Mouse (Mus musculus) liver, embryonic 11.5 days (tissue): ENCODE data around the gene Tlr13. TPM values are rescaled to one million over a fixed set of nuclear protein-coding genes. Genes with fewer than 3 reads are reported as not detected.

ENCODE experiments used
- ATAC-seq: fragments of 200-750 bp; cut with Nextera tagmentation; replicated peaks from 2 replicates; pipeline ENCODE4 v1.8.0; 2017; ENCODE audit warnings: moderate number of reproducible peaks, mild to moderate bottlenecking, moderate TSS enrichment, moderate library complexity; ENCODE audit not compliant: low FRiP score
- DNase-seq: peaks from one replicate; pipeline ENCODE4 v3.0.0-alpha.2; 2017; ENCODE audit warnings: low spot score
- H3K27ac ChIP-seq: fragments of 300-500 bp; sonication (generic); 2 replicates; pipeline ENCODE4 v1.5.1; 2014; ENCODE audit warnings: mild to moderate bottlenecking, low read depth, low read length, control low read depth
- H3K27me3 ChIP-seq: fragments of 300-500 bp; sonication (generic); replicated peaks from 2 replicates; pipeline ENCODE4 v1.6.1; 2014; ENCODE audit warnings: low read length, mixed read lengths; ENCODE audit not compliant: control insufficient read depth, insufficient read depth
- H3K36me3 ChIP-seq: fragments of 300-500 bp; sonication (generic); 2 replicates; pipeline ENCODE4 v1.6.1; 2014; ENCODE audit warnings: mild to moderate bottlenecking, low read length, moderate library complexity, mixed read lengths; ENCODE audit not compliant: control insufficient read depth, insufficient read depth
- H3K4me1 ChIP-seq: fragments of 300-500 bp; sonication (generic); replicated peaks from 2 replicates; pipeline ENCODE4 v1.6.1; 2014; ENCODE audit warnings: low read length, mixed read lengths; ENCODE audit not compliant: control insufficient read depth, insufficient read depth
- H3K4me2 ChIP-seq: fragments of 300-500 bp; sonication (generic); 2 replicates; pipeline ENCODE4 v1.6.1; 2014; ENCODE audit warnings: mild to moderate bottlenecking, control low read depth, moderate library complexity
- H3K4me3 ChIP-seq: fragments of 300-500 bp; sonication (generic); 2 replicates; pipeline ENCODE4 v1.5.1; 2014; ENCODE audit warnings: low read depth, low read length, control low read depth
- H3K9ac ChIP-seq: fragments of 300-500 bp; sonication (generic); 2 replicates; pipeline ENCODE4 v1.6.1; 2014; ENCODE audit warnings: low read depth, low read length, control low read depth
- H3K9me3 ChIP-seq: fragments of 300-500 bp; sonication (generic); 2 replicates; pipeline ENCODE4 v1.6.1; 2016; ENCODE audit warnings: low read length, inconsistent platforms, mixed read lengths; ENCODE audit not compliant: control insufficient read depth
- WGBS: fragments of 180-500 bp; shearing (Covaris S2); extraction: QIAGEN DNeasy Blood & Tissue Kit; methylation state at CpG from one replicate; pipeline ENCODE4 v1.1.7; 2014; 5-methylcytosine and 5-hydroxymethylcytosine counted together
- polyA plus RNA-seq: library from polyadenylated mRNA; unstranded; fragments of >200 nt; fragmentation: Nextera tagmentation; extraction: Ambion mirVana; gene quantifications from 2 replicates; pipeline ENCODE4 v1.2.1, GENCODE M21; 2014

Gene Tlr13
- polyA plus RNA-seq, result 0.65 and 1.1 TPM in 2 replicates

DNA sequence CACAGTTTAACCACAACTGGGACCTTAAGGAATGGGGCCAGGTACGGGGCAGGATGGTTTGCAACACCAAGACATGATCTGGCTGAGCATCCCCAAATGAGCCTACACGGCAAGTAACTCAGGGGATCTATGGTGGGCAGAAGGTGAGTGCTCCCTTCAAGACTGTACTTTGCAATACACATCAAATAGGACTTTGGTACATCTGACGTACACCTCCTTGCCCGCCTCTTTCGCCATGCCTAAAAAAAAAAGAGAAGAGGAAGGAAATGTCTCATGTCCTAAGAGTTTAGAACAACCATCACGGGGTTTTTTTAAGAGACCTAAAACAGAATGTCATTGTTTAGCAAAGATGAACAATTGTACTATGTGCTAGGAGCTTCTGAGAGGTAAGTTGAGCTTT lies at the start of gene Tlr13:
Gene Tlr13, plus strand, starts transcription at position 269 of the 400 bp plus-strand sequence.
- no peaks in the 10 kb centered on the region for H3K36me3 ChIP-seq
- no peak within 1 kb of the TSS for H3K4me3 ChIP-seq
- 58% methylated on average over 6 of the region's 6 CpGs for WGBS
- no peaks in the 10 kb centered on the region for H3K27me3 ChIP-seq
- no peaks in the 10 kb centered on the region for H3K4me1 ChIP-seq
- H3K9ac ChIP-seq, result no peak within 1 kb of the TSS
- no peak within 1 kb of the TSS for H3K4me2 ChIP-seq
- H3K9me3 ChIP-seq, result no peaks in the 10 kb centered on the region
- H3K27ac ChIP-seq, result no peak within 1 kb of the TSS
- no peak for ATAC-seq
- no peak for DNase-seq

DNA sequence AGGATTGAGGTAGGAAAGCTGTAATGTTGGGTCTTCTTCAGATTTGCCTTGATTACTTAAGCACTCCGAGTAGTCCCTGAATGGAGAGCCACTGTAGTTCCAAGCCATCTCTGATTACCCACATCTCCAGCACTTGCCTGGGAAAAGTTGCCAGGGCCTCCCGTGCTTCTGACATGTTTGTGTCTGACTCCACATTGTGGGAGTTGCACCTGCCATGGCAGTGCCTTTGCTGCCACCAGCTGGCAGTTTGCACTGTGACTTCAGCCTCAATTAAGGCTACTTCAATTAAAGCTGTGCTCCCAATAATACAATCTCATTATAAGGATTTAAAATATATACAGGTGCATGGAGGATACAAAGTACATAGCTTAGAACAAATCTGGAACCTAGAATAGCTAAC lies 37.5 kb upstream of the Tlr13 start:
- no peak for ATAC-seq
- H3K4me2 ChIP-seq, result no peak overlapping the region
- WGBS, result 57% methylated on average over 2 of the region's 2 CpGs
- no peaks in the 10 kb centered on the region; the same call in 1 of the 2 replicates for H3K36me3 ChIP-seq
- no peak overlapping the region for H3K9ac ChIP-seq
- no peaks in the 10 kb centered on the region for H3K9me3 ChIP-seq
- H3K27ac ChIP-seq, result no peak overlapping the region
- no peak overlapping the region for H3K4me3 ChIP-seq
- no peak for DNase-seq
- no peaks in the 10 kb centered on the region for H3K4me1 ChIP-seq
- H3K27me3 ChIP-seq, result 0 out of 2 replicates have a peak, but pooled peaks cover 2% of the 10 kb centered on the region

DNA sequence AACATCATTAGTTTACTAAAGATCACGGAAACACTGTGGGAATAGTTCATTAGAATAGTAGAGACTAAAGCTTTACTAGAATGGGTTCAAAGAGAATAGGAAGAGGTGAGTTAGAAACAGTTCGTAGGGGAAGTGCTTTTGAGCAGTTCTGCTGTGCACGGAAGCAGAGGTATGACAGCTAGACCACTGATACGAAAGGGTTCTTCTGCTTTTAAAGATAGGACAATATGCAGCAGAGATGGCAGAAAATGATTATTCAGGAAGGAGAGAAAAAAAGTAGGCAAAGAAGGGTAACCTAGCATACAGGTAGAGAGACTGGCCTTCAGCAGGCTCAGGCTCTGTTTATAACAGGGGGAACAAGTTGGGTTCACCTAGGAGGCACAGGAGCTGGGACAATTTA lies 29.1 kb upstream of the Tlr13 start:
- Histone ChIP-seq H3K27me3 (no peaks in the 10 kb centered on the region), H3K9ac (no peak overlapping the region), H3K4me1 (no peaks in the 10 kb centered on the region), H3K27ac (no peak overlapping the region), H3K4me2 (no peak overlapping the region), H3K9me3 (no peaks in the 10 kb centered on the region), H3K4me3 (no peak overlapping the region), H3K36me3 (no peaks in the 10 kb centered on the region)
- WGBS, result 65% methylated on average over 4 of the region's 4 CpGs
- no peak for ATAC-seq
- no peak for DNase-seq

DNA sequence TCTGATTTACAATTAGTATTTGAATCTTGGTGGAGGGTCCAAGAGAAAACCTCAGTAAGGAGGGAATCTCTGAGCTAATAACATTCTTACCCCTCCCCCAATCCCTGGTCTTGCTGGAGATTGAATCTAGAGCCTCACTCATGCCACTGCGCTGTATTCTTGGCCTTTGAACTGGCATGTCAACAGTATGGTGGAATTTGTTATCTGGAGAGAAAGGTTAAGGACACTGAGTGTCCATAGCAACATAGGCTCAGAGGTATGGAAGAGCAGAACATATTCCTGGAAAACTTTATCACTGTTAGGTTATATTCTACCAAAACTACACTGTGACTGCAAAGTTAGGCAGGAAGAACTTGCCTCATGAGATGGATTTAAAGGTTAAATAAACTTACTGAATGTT lies 28.3 kb upstream of the Tlr13 start:
- no peak overlapping the region for H3K27ac ChIP-seq
- no peaks in the 10 kb centered on the region for H3K9me3 ChIP-seq
- no peaks in the 10 kb centered on the region for H3K27me3 ChIP-seq
- no peak for ATAC-seq
- H3K4me1 ChIP-seq, result no peaks in the 10 kb centered on the region
- no peak for DNase-seq
- no peak overlapping the region for H3K4me2 ChIP-seq
- 85% methylated on average over 1 of the region's 1 CpGs for WGBS
- no peaks in the 10 kb centered on the region for H3K36me3 ChIP-seq
- H3K4me3 ChIP-seq, result no peak overlapping the region
- H3K9ac ChIP-seq, result no peak overlapping the region

DNA sequence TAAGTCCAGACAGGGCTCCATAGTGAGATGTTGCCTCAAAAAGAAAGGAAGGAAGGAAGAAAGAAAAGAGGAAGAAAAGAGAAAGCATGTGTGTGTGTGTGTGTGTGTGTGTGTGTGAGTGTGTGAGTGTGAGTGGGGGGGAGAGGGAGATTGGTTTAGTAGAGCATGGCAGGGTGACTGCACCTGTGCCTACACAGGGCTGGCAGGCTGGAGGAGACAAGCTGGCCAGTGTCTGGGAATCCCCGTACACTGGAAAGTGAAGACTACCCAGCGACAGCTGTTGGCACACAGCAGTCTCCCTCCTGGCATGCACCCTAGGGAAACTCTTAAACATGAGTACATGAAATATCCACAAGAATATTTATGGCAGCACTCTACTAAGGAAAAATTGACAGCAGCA lies 20.2 kb upstream of the Tlr13 start:
- Histone ChIP-seq H3K9ac (no peak overlapping the region), H3K27ac (no peak overlapping the region), H3K9me3 (no peaks in the 10 kb centered on the region), H3K36me3 (0 out of 2 replicates have a peak, but pooled peaks cover 3% of the 10 kb centered on the region), H3K4me3 (no peak overlapping the region), H3K4me1 (no peaks in the 10 kb centered on the region), H3K27me3 (no peaks in the 10 kb centered on the region), H3K4me2 (no peak overlapping the region)
- ATAC-seq (no peak), DNase-seq (no peak)
- WGBS, result 80% methylated on average over 2 of the region's 2 CpGs

DNA sequence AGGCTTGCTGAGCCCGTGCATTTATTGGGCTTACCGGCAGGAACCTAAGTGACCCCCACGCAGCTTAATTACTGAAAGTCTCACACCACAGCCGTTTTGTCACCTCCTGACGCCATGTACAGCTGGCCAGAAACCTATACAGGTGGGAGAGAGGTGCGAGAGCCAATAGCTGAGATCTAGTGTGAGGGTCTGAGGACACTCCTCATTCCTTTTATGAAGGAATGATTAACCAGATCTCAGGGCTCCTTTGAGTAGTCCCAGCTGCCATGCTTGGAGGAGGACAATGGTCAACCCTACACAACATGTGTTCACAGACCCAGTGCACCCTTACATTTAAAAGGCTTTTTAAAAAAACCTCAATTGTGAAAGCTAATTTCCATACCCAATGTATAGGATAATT lies 14.7 kb upstream of the Tlr13 start:
- Histone ChIP-seq H3K4me1 (no peaks in the 10 kb centered on the region), H3K9me3 (no peaks in the 10 kb centered on the region), H3K4me2 (no peak overlapping the region), H3K9ac (no peak overlapping the region), H3K27ac (no peak overlapping the region), H3K4me3 (no peak overlapping the region), H3K36me3 (no peaks in the 10 kb centered on the region), H3K27me3 (no peaks in the 10 kb centered on the region)
- DNase-seq (no peak), ATAC-seq (no peak)
- WGBS, result 71% methylated on average over 6 of the region's 6 CpGs

DNA sequence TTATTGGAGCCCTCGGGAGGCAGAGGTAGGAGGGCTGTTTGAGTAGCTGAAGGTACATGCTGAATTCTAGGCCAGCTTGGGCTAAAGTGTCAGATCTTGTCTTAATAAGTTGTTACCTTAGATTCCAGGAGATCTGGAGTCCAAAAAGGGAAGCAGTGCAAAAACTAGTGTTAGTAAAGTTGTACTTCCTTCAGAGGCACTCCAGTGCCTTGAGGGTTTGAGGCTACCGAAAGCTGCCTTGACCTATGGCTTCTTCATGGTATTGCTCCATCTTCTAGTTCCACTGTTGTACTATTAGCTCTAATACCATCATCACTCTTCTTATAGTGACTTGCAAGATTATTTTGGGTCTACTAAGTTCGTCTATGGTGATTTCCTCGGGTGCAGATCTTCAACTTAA lies 13.1 kb upstream of the Tlr13 start:
- Histone ChIP-seq H3K4me1 (no peaks in the 10 kb centered on the region), H3K4me3 (no peak overlapping the region), H3K27me3 (no peaks in the 10 kb centered on the region), H3K27ac (no peak overlapping the region), H3K4me2 (no peak overlapping the region), H3K36me3 (no peaks in the 10 kb centered on the region), H3K9ac (no peak overlapping the region), H3K9me3 (no peaks in the 10 kb centered on the region)
- WGBS, result 76% methylated on average over 4 of the region's 4 CpGs
- ATAC-seq (no peak), DNase-seq (no peak)

DNA sequence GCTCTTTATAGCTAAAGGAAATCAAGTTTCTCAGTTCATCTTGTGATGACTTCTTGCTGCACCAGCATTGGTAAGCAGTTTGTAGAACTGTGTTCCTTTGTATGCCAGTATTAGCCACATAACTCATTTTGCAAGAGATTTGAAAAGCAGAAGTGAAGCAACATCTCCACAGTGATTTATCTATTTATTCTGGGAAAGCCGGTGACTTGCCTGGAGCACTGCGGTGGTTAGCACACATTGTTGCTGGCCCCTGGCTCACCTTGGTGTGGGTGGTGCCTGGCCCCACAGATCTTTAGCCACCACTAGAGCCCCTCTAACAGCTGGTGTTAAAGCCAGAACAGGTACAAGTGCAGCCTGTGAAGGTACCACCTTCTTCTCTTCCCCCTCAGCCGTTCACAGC lies 8.1 kb upstream of the Tlr13 start:
- H3K9me3 ChIP-seq, result no peaks in the 10 kb centered on the region
- no peak overlapping the region for H3K4me3 ChIP-seq
- H3K27me3 ChIP-seq, result no peaks in the 10 kb centered on the region
- no peaks in the 10 kb centered on the region for H3K4me1 ChIP-seq
- WGBS, result 53% methylated on average over 3 of the region's 3 CpGs
- ATAC-seq (no peak), DNase-seq (no peak)
- no peak overlapping the region for H3K27ac ChIP-seq
- H3K9ac ChIP-seq, result no peak overlapping the region
- H3K36me3 ChIP-seq, result no peaks in the 10 kb centered on the region
- no peak overlapping the region for H3K4me2 ChIP-seq

DNA sequence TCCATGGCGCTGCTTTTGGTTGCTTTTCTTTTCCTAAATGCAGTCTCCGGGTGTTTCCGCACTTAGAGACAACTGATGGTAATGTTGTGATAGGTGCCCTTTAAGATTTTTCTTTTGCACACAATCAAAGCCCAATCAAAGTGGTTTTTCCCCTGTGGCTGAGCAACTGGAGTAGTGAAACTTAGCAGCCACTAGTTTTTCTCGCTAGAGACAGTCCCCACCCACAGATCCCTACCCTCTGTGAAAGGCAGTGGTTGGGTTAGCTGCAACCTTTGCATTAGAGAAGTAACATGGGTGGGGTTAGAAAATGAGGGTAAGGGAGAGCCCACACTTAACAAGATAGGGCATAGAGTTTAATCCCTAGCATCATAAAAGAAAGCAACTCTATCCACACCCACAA lies 7.5 kb upstream of the Tlr13 start:
- ATAC-seq (no peak), DNase-seq (no peak)
- H3K27me3 ChIP-seq, result no peaks in the 10 kb centered on the region
- no peak overlapping the region; the same call in 1 of the 2 replicates for H3K4me2 ChIP-seq
- 78% methylated on average over 4 of the region's 4 CpGs for whole genome bisulfite sequencing
- no peak overlapping the region for H3K27ac ChIP-seq
- no peak overlapping the region for H3K9ac ChIP-seq
- H3K4me1 ChIP-seq, result no peaks in the 10 kb centered on the region
- no peak overlapping the region for H3K4me3 ChIP-seq
- no peaks in the 10 kb centered on the region for H3K36me3 ChIP-seq
- H3K9me3 ChIP-seq, result no peaks in the 10 kb centered on the region
